Mouse (Mus musculus) frontal cortex, adult (tissue): ENCODE measurements around the gene Map4k4.

Experiments
- ATAC-seq: cut with Nextera tagmentation; 2 replicates; pipeline ENCODE4 v1.9.2; 2017; ENCODE audit warnings: mild to moderate bottlenecking, moderate library complexity, mixed read lengths; ENCODE audit not compliant: low TSS enrichment

Map4k4 gene

DNA sequence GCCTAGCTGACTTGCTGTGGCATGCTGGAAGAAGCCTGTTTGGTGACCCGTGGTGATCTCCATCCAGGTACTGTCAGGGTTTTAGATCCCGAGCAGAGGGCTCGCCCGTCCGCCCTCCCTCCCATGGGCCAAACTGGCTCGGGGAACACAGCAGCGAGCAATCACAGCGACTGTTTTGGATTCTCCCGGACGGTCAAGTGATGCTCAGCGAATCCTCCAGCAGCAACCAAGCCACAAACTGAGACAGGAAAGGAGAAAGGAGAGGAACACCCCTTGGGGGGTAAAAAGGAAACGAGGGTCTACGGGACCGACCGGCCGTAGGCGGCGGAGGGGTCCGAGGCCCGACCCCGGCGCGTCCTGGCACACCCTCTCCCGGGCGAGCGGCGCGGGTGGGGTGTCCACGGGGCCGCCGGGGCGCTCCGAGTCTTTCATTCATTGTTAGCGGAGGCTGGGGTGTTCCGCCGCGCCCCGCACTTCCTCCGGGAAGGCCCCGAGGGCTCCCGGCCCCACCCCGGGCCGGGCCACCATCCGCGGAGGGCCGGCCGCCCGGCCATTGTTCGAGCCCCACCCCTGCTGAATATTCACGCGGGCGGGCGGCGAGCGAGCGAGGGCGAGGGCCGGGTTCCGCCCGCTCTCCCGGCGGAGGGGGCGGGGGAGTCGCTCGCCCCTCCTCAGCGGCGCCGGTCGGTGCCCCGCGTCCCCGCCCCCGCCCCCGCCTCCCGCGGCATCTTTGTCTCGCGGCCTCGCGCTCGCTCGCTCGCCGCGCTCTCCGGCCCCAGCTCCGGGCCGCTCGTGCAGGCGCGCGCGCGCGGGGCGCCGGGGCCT, at the start of gene Map4k4:
Map4k4 (plus strand) TSS at position 733 of the 825 bp plus-strand sequence.
- ATAC-seq = peak; percentile 50

DNA sequence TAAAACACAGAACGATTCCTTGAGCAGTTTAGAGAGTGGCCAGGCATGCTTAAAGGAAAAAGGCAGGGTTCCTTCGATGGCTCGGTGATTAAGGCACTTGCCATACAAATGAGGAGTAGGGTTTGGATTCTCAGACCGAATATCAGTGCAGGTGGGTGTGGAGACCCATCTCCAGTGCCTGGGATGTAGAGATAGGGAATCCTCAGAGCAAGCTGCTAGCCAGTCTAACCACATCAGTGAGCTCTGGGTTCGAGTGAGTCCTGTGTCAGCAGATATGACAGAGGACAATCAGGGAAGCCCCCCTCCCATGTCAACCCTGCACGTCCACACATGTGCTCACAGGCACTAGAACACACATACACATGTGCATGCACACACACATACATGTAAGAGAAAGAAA, 44.8 kb upstream of the Map4k4 start:
- ATAC-seq = no peak

DNA sequence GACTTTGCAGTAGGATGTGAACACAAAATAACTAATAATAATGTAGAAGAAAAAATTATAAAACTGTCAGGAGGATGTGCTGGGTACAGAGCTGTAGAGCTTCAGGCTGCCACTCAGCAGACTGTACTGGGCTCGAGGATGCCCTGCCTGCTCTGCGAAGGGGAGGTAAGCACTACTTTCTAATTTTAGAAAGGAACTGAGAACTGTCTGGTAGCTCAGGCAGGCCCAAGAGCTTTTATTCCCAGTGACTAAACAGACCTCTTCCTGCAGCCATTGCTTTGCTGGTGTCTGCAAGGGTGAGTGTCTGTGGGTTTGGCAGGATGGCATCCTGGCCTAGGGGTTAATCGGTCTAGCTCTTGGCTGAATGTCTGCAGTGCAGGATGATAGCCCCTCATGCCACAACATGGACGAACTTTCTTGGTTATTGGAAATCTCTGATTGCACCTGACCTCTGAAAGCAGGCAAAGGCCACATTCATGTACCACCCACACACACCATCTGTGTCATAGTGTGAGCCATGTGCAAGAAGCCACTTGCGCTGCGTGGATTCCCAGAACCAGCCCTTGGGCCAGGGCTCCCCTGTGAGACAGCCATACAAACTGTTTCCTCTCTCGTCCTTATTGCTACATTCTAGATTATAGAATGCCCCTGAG, 43.8 kb upstream of the Map4k4 start:
- ATAC-seq = peak; percentile 38; the same call in 1 of the 2 replicates

DNA sequence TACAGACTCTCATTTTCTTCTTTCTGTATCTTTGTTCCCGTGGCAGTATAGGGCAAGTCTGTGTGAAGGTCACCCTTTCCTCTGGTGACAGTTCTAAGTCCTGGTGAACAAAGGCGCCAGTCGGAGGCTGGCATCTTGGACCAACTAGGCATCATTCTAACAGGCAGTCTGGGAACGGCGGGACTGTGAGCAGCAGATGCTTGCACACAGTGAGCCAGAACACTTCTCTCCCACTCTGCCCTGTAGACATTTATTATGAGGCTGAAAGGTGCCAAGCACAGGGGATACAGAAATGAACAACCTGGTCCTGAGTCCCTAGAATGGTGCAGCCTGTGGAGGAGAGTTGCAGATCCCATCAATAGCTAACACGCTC, 43.3 kb upstream of the Map4k4 start:
- peak; percentile 64; the same call in 1 of the 2 replicates for ATAC-seq

DNA sequence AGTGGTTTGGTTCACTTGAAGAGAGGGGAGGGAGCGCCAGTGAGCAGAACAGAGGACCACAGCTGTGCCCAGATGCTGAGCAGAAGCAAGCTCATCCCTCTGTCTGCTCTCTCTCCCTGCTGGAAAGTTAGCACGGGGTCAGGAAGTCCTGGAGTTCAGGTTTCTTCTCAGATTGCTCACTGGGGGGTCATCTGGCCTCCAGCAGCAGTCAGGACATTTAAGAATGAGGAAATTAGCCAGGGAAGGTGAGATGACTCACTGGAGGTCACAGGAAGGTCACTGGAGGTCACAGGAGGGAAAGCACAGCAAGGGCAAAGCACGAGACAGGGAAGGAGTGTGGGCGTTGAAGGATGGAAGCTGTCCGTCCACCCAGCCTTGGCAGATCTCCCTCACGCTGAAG, 41.5 kb upstream of the Map4k4 start:
- no peak for ATAC-seq

DNA sequence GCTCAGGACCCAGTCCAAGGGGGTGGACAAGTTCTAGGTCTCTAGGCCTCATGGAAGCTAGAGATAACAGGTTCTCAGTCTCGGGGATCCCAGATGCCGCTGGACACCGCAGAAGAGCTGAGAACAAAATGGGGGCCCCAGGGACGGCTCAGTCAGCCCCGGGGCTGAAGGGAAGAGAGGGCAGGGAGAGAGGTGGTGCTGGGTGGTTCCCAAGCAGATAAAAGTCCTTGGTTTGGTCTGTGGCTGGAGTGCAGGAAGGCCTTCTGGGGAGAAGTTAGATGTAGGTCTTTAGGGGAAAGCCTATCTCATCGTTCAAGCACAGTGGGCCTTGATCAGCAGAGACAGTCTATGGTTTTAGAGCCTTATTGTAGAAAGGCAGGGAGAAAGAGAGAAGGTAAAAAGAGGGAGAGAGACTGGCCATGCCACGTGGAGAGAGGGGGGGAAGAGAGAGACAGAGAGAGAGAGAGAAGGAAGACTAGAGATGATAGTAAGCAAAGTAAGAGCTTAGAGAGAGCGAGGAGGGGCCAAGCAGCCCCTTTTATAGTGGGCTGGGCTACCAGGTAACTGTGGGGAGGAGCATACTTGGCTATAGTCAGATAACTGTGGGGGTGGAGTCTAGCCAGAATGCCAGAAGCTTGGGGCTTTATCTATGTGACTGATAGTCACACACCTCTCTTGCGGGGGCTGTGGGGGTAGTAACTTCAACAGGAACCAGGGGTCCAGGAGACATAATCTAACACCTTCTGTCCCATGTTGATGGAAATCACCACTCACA, 34.2 kb upstream of the Map4k4 start:
- ATAC-seq = no peak

DNA sequence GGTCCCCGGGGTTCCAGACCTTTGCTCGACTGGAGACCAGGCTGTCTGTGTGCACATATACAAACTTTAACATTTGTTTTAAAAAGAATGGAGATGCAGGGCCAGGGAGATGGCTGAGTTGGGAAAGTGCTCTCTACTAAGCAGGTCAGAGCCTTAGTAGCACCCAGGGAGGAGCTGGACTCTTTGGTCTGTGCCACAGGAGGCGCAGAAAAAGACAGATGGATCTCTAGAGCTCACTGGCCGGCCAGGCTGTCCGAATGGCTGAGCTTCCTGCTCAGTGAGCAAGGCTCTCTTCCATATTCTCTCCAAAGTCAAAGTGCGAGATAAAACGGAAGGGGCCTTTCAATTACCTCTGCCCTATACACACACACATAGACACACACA, 33.6 kb upstream of the Map4k4 start:
- ATAC-seq = no peak

DNA sequence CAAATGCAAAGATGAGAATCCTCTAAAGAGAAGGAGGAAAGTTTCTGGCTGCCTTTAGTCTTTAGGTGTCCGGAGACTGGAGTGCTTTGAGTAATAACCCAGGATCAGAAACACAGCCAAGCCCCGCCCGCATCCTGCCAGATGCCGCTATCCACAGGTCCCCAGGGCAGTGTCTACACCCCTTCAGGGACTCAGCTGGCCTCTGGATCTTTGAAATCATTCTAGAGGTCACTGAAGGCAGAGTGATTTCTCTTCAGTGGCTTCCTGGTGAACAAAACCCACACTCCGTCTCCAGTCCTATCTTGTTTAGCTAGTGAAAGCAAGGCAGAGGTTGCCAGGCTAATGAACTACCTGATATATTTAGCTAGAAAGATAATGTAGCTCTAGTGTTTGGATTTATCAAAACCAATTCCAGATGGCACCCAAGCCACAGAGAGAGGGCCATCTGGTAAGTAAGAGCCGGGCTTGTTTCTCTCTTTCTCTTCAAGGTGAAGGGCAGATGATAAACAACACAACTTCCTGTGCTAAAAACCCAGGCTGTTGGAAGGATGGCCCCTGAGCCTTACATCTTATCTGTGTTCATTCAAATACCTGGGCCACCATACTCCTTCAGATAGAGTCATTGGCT, 32.6 kb upstream of the Map4k4 start:
- no peak for ATAC-seq

DNA sequence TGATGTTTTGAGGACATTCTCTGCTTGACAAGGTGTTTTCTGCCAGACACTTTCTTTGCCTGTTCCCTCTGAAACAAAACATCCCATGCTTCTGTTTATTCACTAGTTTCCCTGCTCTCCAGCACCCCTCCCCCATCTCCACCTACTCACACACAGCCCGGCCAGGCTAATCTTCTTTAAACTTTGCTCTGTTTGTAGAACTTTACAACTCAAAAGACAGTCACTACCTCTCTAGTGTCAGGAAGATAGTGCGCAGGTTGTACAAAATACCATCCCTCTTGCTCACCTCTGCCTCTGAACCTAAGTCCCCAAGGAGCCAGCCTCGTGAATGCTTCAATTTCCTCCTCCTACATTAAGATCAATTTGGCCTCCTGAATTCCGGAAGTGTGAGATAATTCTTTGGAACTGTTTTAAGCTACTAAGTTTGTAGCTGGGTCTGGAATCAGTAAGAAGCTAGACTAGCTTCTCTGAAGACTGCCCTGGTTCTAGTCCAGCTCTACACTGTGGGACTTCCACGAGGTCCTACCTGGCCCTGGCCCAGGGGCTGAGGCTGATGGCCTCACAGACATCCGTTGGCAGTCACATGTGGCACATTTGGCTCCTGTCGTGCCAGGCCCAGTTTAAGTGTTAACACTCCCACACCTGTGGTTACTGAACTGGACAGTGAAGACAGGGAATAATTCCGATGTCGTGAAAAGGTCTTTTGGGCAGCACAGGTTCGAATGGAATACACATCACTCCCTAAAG, 31.7 kb upstream of the Map4k4 start:
- no peak for ATAC-seq

DNA sequence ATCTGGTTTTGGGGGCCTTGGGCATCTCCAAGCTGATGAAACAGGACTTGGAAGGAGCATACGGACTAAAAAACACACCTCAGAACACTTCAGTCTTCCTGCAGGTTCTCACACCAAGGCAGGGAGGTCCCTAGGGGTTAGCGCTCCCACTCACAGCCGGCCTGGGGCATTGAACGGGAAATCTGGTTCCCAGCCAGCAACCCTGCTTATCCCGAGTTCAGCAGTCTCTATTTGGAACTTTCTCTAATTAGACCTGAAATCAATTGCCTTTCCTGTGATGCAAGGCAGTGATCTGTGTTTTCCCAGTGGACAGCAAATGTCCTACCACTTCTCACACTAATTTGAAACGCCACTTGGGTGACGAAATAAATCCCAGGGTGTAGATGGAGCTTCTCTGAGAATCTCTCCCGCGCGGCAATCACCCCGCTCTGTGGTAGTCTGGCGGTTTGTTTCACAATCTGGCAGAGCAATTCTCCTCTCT, 31.0 kb upstream of the Map4k4 start:
- 0 out of 2 replicates have a peak, but pooled peaks have one; percentile 55 for ATAC-seq

DNA sequence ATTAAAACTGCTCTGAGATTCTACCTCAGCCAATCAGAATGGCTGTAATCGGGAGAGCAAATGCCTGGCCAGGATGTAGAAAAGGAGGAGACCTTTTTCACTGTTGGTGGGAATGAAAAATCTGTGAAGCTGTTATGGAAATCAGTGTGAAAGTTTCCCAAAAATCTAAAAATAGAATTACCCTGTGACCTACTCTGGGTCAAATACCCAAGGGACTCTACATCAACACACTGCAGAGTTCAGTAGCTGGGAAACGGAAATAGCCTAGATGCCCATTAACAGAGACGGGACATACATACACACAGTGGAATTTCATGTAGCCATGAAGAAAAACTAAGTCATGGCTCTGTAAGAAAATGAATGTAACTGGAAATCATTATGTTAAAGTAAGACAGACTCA, 22.7 kb upstream of the Map4k4 start:
- no peak for ATAC-seq

DNA sequence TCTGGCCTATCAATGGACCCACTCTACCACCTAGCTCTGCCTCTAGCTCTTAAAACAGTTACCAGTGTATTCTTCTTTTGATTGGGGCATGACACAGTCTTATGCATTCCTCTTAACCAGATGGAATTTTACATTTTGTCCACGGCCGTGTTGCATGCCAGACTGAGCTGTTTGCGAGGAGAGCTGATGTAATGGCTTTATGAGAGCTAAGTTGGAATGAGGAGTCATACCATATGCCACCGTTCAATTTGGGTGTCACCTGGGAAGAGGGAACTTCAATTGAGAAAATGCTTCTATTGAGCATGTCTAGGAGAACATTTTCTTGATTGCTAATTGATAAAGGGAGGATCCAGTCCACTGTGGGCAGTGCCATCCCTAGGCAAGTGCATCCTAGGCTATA, 18.2 kb upstream of the Map4k4 start:
- ATAC-seq = peak; percentile 50; the same call in 1 of the 2 replicates

DNA sequence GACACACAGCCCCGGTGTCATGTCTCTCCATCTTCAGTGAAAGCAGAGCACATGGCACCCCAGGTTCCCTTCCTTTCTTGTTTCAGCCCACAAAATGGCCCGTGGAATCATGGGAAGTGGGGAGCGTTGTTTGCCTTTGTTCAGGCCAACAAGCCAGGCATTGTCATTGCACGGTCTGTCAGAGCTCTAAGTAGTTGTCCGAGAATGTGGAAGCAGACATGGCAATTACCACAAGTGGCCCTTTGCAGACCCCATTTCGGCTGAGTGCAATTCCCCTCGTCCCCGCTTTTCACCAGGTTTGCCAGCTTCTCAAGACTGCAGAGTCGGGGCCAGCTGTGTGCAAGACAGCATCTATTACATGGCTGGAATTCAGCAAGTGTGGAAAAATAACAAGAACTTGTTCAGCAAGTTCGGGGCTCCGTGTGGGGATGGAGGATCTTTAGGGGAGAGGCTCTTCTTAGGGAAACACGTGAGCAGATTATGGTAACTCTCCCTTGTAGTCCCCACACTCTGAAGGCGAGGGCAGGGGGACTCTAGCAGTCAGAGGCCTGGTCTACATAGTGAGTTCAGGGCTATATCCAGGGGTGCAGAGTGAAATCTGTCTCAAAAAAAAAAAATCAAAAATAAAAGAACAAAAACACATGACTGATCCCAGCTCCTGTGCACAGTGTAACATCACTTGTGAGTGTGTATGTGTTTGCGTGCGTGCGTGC, 15.8 kb upstream of the Map4k4 start:
- ATAC-seq = no peak

DNA sequence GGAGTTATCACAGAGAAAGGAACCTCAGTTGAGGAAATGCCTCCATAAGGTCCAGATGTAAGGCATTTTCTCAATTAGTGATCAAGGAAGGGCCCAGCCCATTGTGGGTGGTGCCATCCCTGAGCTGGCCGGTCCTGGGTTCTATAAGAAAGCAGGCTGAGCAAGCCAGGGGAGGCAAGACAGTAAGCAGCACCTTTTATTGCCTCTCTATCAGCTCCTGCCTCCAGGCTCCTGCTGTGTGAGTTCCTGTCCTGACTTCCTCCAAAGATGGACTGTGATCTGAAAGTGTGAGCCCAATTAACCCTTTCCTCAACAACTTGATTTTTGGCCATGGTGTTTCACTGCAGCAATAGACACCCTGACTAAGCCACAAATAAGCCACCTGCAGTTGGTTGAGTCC, 12.7 kb upstream of the Map4k4 start:
- ATAC-seq = no peak

DNA sequence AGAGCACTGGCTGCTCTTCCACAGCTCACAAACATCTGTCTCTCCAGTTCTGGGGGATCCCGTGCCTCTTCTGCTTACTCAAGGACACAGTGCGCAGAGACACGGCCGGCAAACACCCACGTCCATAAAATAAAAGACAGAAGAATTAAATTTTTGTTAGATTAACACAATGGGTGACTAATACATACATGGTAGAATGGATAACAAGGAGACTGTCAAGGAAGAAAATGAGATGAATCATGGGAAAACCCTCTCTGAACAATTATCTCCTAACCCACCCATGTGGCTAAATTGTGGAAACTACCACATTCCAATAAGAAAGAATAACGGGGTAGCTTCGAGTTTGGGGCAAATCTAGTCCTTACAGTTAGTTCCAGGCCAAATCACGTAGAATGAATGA, 11.3 kb upstream of the Map4k4 start:
- no peak for ATAC-seq

DNA sequence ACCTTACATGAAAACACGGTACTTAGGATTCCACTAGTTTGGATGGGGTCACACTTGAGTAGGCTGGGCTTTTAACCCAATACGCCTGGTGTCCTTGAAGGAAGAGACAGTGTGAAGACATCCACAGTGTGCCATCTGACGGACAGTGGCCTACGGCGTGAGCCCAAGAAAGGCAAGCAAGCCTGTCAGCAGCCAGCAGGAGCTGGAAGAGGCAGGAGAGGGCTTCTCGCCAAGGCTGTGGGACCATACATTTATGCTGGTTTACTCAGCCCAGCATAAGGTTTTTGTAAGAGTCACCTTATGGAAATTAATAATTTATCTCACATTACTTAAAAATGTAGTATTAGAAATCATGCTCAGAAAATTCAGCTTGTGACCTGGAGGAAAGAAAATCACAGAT, 10.7 kb upstream of the Map4k4 start:
- ATAC-seq = no peak

DNA sequence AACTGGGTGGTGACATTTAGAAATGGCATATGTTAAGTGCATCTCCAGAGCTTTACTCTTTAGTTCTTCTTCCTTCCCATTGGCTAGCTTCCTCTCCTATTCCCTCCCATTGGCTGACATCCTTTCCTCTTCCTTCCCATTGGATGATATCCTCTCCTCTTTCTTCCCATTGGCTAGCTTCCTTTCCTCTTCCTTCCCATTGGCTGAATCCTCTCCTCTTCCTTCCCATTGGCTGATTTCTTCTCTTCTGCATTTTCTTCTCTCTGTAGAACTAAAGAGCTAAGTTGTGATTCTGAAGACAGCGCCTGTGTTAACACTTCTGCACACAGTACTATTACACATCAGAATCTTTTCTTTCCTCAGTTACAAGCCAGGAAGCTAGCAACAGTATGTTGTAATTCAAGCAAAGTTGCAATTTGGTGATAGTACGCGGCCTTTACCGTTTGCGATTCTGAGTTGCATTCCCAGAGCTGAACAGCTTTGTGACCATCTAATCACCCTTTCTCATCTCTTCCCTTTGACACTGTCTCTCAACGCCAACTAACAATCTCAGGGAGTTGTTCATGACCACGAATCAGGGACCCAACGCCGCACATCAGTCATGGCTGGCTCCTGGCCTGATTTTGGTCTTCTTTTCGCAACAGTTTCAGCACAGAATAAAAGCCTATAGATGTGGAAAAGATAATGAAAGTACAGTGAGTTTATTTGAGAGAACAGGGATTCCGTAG, 7.4 kb upstream of the Map4k4 start:
- peak; percentile 94 for ATAC-seq

DNA sequence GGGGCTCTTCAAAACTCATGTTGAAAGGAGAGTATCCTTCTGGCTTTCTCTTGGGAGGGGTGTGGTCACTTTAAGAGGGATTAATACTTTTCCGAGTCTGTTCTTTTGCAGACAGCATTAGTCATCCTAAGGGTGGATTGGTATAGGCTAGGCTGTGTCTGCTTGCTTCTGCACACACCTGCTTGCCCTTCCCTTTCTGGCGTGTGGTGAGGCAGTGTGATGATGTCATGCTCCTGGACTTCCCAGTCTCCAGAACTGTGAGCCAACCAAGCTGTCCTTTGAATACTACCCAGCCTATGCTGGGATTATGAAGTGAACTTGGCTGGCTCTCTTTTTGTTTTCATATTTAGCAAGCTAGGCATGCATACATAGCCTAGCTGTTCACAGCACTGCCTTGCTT, 5.6 kb upstream of the Map4k4 start:
- ATAC-seq = no peak

DNA sequence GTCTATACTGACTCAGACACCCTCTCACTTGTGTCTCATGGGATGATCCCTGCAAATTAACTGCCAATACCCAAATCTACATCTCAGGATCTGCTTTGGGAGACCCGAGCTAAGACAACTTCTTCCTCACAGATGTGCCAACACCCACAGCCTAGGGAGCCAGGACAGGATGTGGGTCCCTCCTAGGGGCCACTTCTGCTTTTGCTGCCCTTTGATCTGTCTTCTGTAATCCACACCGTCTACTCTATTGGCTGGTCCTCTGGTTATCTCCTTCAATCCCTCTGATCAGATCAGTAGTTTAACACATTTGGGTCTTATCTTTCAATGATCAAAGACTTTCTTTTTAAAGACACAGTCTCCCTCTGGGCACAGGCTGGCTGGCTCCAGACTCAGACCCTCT, 5.2 kb upstream of the Map4k4 start:
- ATAC-seq = no peak

DNA sequence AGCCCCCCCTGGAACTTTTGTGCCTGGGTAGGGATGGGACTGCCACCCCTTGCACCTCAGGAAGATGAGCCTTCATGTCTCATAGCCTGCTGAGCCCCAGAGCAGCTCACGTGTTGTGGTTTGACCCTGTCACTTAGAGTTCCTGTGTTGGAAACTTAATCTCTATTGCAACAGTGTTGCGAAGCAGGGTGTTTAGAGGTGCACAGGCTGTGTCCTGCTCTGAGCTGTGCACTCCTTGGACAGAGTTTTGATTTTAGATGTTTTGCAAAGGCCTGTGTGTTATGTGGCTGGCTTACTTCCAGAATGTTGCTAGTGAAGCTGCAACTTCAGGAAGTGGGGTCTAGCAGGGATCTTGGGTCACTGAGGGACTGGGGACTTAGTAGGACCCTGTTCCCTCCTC, 4.1 kb upstream of the Map4k4 start:
- no peak for ATAC-seq
